Mouse (Mus musculus) brain, embryonic 14.5 days (tissue): ENCODE measurements around the gene Tmem229b.
A peak's percentile ranks its signal among the peaks of the same experiment; 100 is the strongest.

ENCODE experiments used
- CTCF ChIP-seq: fragments of 200-500 bp; IDR thresholded peaks from 2 replicates; pipeline ENCODE4 v1.5.1; 2012; ENCODE audit warnings: inconsistent platforms, mild to moderate bottlenecking, moderate library complexity, borderline replicate concordance; ENCODE audit not compliant: insufficient read depth, insufficient read length; ENCODE audit errors: extremely low read depth
- POLR2A ChIP-seq: fragments of 200-500 bp; IDR thresholded peaks from 2 replicates; pipeline ENCODE4 v1.6.1; 2012; ENCODE audit warnings: mild to moderate bottlenecking, inconsistent platforms, borderline replicate concordance; ENCODE audit not compliant: poor library complexity, insufficient read depth, insufficient read length, severe bottlenecking; ENCODE audit errors: extremely low read depth

DNA sequence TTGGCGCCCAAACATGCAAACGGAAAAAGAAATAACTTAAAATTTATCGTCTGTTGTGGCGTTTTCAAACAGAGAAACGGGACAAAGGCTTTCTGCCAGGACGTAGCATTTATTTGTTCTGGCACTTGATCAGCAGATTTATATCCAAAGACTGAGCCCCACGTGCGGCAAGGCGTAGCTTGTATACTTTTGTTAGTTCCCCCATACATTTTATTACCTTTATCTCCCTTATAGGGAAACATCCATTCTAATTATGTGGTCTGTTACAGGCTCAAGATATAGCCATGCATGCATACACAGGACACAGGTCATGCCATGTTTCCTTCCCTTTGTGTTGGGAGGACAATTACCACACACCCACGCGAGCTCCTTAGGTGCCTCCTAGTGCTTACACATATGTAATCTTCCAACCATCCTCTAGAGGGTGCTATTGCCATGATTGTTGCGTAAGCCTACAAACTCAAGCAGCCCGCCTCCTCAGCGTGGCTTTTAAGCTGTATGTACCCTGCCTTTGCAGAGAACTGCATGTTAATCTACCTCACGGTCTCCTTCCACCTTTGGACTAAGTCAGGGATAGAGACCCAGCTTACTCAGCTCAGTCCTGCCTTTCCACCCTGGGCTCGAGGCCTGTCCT is 88.2 kb downstream of the Tmem229b start:
- TF ChIP-seq CTCF (peak; percentile 76; the same call in 1 of the 2 replicates), POLR2A (no peak)
